Mouse (Mus musculus): ENCODE data around the gene Epb41l4b. TPM values are rescaled to one million over a fixed set of nuclear protein-coding genes. Genes with fewer than 3 reads are reported as not detected.

Epb41l4b gene
- polyA plus RNA-seq, 1 experiment from 2014 or later: 1.9 TPM

GRCm38 (mm10) chr4:57168277-57168676, 25.0 kb upstream of the Epb41l4b start:
- no peaks in the 10 kb centered on the region for H3K4me1 ChIP-seq
- no peaks in the 10 kb centered on the region for H3K36me3 ChIP-seq
- H3K4me2 ChIP-seq (replicated peaks): no peak overlapping the region
- H3K27me3 ChIP-seq (replicated peaks): no peaks in the 10 kb centered on the region
- no peak overlapping the region for H3K27ac ChIP-seq
- H3K4me3 ChIP-seq: no peak overlapping the region
- H3K9ac ChIP-seq: no peak overlapping the region
- WGBS: 80% methylated on average over 1 of the region's 1 CpGs
- ATAC-seq (ENCODE audit: low FRiP score, low read depth): no peak
- H3K9me3 ChIP-seq: no peaks in the 10 kb centered on the region

GRCm38 (mm10) chr4:57166922-57167870, 24.0 kb upstream of the Epb41l4b start:
- Histone ChIP-seq H3K4me2 (replicated peaks) (no peak overlapping the region), H3K9me3 (no peaks in the 10 kb centered on the region), H3K4me3 (no peak overlapping the region), H3K4me1 (no peaks in the 10 kb centered on the region), H3K27ac (no peak overlapping the region), H3K9ac (no peak overlapping the region), H3K36me3 (no peaks in the 10 kb centered on the region), H3K27me3 (replicated peaks) (no peaks in the 10 kb centered on the region)
- ATAC-seq (ENCODE audit: low FRiP score, low read depth): no peak
- WGBS: 57% methylated on average over 12 of the region's 12 CpGs

- H3K9ac ChIP-seq: no peak overlapping the region
- no peak overlapping the region for H3K27ac ChIP-seq
- no peaks in the 10 kb centered on the region for H3K4me1 ChIP-seq
- no peaks in the 10 kb centered on the region for H3K36me3 ChIP-seq
- no peak overlapping the region for H3K4me3 ChIP-seq
- no peaks in the 10 kb centered on the region for H3K9me3 ChIP-seq
- 63% methylated on average over 3 of the region's 3 CpGs for WGBS
- H3K27me3 ChIP-seq (replicated peaks): no peaks in the 10 kb centered on the region
- H3K4me2 ChIP-seq (replicated peaks): no peak overlapping the region
- no peak for ATAC-seq (ENCODE audit: low FRiP score, low read depth)
Observed at GRCm38 (mm10) chr4:57165654-57166053, 22.4 kb upstream of the Epb41l4b start.

GRCm38 (mm10) chr4:57164578-57165210, 21.5 kb upstream of the Epb41l4b start:
- no peak overlapping the region for H3K4me2 ChIP-seq (replicated peaks)
- no peak overlapping the region for H3K27ac ChIP-seq
- no peaks in the 10 kb centered on the region for H3K36me3 ChIP-seq
- no peaks in the 10 kb centered on the region for H3K27me3 ChIP-seq (replicated peaks)
- 90% methylated on average over 9 of the region's 9 CpGs for WGBS
- H3K4me1 ChIP-seq: no peaks in the 10 kb centered on the region
- H3K9ac ChIP-seq: no peak overlapping the region
- H3K9me3 ChIP-seq: no peaks in the 10 kb centered on the region
- ATAC-seq (ENCODE audit: low FRiP score, low read depth): no peak
- H3K4me3 ChIP-seq: no peak overlapping the region

- no peaks in the 10 kb centered on the region for H3K27me3 ChIP-seq (replicated peaks)
- H3K4me1 ChIP-seq: no peaks in the 10 kb centered on the region
- no peaks in the 10 kb centered on the region for H3K9me3 ChIP-seq
- 23% methylated on average over 10 of the region's 10 CpGs for WGBS
- no peak overlapping the region for H3K27ac ChIP-seq
- no peak overlapping the region for H3K4me3 ChIP-seq
- ATAC-seq (ENCODE audit: low FRiP score, low read depth): no peak
- H3K9ac ChIP-seq: no peak overlapping the region
- H3K36me3 ChIP-seq: no peaks in the 10 kb centered on the region
- H3K4me2 ChIP-seq (replicated peaks): no peak overlapping the region
Observed at GRCm38 (mm10) chr4:57162789-57163722, 19.8 kb upstream of the Epb41l4b start.

- Histone ChIP-seq H3K9me3 (no peaks in the 10 kb centered on the region), H3K4me2 (replicated peaks) (no peak overlapping the region), H3K4me1 (no peaks in the 10 kb centered on the region), H3K27me3 (replicated peaks) (no peaks in the 10 kb centered on the region), H3K9ac (no peak overlapping the region), H3K27ac (no peak overlapping the region), H3K36me3 (no peaks in the 10 kb centered on the region), H3K4me3 (no peak overlapping the region)
- WGBS: 75% methylated on average over 7 of the region's 7 CpGs
- no peak for ATAC-seq (ENCODE audit: low FRiP score, low read depth)
Observed at GRCm38 (mm10) chr4:57160571-57160970, 17.3 kb upstream of the Epb41l4b start.

- no peaks in the 10 kb centered on the region for H3K36me3 ChIP-seq
- H3K4me2 ChIP-seq (replicated peaks): no peak overlapping the region
- H3K4me3 ChIP-seq: no peak overlapping the region
- no peaks in the 10 kb centered on the region for H3K27me3 ChIP-seq (replicated peaks)
- H3K27ac ChIP-seq: no peak overlapping the region
- H3K9me3 ChIP-seq: no peaks in the 10 kb centered on the region
- H3K4me1 ChIP-seq: peaks cover 16% of the 10 kb centered on the region
- no peak overlapping the region for H3K9ac ChIP-seq
- ATAC-seq (ENCODE audit: low FRiP score, low read depth): no peak
- WGBS: 88% methylated on average over 8 of the region's 8 CpGs
Observed at GRCm38 (mm10) chr4:57156549-57157169, 13.4 kb upstream of the Epb41l4b start.

- no peaks in the 10 kb centered on the region for H3K9me3 ChIP-seq
- no peaks in the 10 kb centered on the region for H3K36me3 ChIP-seq
- H3K4me2 ChIP-seq (replicated peaks): peak overlapping the region; percentile 49
- ATAC-seq (ENCODE audit: low FRiP score, low read depth): peak; percentile 50
- no peaks in the 10 kb centered on the region for H3K27me3 ChIP-seq (replicated peaks)
- H3K4me1 ChIP-seq: peaks cover 16% of the 10 kb centered on the region
- no peak overlapping the region for H3K9ac ChIP-seq
- H3K27ac ChIP-seq: 0 out of 2 replicates have a peak overlapping the region, but pooled peaks have one; percentile 15
- 43% methylated on average over 8 of the region's 8 CpGs for WGBS
- no peak overlapping the region for H3K4me3 ChIP-seq
Observed at GRCm38 (mm10) chr4:57153838-57154237, 10.6 kb upstream of the Epb41l4b start.

- H3K4me3 ChIP-seq: no peak overlapping the region
- H3K9me3 ChIP-seq: no peaks in the 10 kb centered on the region
- peak; percentile 76 for ATAC-seq (ENCODE audit: low FRiP score, low read depth)
- WGBS: 3% methylated on average over 9 of the region's 9 CpGs
- no peak overlapping the region for H3K9ac ChIP-seq
- H3K27ac ChIP-seq: 0 out of 2 replicates have a peak overlapping the region, but pooled peaks have one; percentile 15
- H3K4me1 ChIP-seq: peaks cover 16% of the 10 kb centered on the region
- H3K27me3 ChIP-seq (replicated peaks): no peaks in the 10 kb centered on the region
- no peaks in the 10 kb centered on the region for H3K36me3 ChIP-seq
- peak overlapping the region; percentile 49 for H3K4me2 ChIP-seq (replicated peaks)
Observed at GRCm38 (mm10) chr4:57153068-57153835, 10.0 kb upstream of the Epb41l4b start.

- ATAC-seq (ENCODE audit: low FRiP score, low read depth): no peak
- WGBS: 76% methylated on average over 3 of the region's 3 CpGs
- H3K27me3 ChIP-seq (replicated peaks): peaks cover 4% of the 10 kb centered on the region; the same call in 1 of the 2 replicates
- no peak overlapping the region for H3K27ac ChIP-seq
- H3K36me3 ChIP-seq: no peaks in the 10 kb centered on the region
- no peak overlapping the region for H3K9ac ChIP-seq
- H3K4me3 ChIP-seq: no peak overlapping the region
- H3K9me3 ChIP-seq: no peaks in the 10 kb centered on the region
- peaks cover 5% of the 10 kb centered on the region for H3K4me1 ChIP-seq
- no peak overlapping the region for H3K4me2 ChIP-seq (replicated peaks)
Observed at GRCm38 (mm10) chr4:57148182-57148581, 4.9 kb upstream of the Epb41l4b start.
